Mouse (Mus musculus) liver, embryonic 11.5 days (tissue): ENCODE results near the gene Vps18. TPM values are rescaled to one million over a fixed set of nuclear protein-coding genes. Genes with fewer than 3 reads are reported as not detected.
A peak's percentile ranks its signal among the peaks of the same experiment; 100 is the strongest.

Experiments used
- ATAC-seq: fragments of 200-750 bp; cut with Nextera tagmentation; replicated peaks from 2 replicates; pipeline ENCODE4 v1.8.0; 2017; ENCODE audit warnings: moderate number of reproducible peaks, mild to moderate bottlenecking, moderate TSS enrichment, moderate library complexity; ENCODE audit not compliant: low FRiP score
- DNase-seq: peaks from one replicate; pipeline ENCODE4 v3.0.0-alpha.2; 2017; ENCODE audit warnings: low spot score
- H3K27ac ChIP-seq: fragments of 300-500 bp; sonication (generic); 2 replicates; pipeline ENCODE4 v1.5.1; 2014; ENCODE audit warnings: mild to moderate bottlenecking, low read depth, low read length, control low read depth
- H3K27me3 ChIP-seq: fragments of 300-500 bp; sonication (generic); replicated peaks from 2 replicates; pipeline ENCODE4 v1.6.1; 2014; ENCODE audit warnings: low read length, mixed read lengths; ENCODE audit not compliant: control insufficient read depth, insufficient read depth
- H3K36me3 ChIP-seq: fragments of 300-500 bp; sonication (generic); 2 replicates; pipeline ENCODE4 v1.6.1; 2014; ENCODE audit warnings: mild to moderate bottlenecking, low read length, moderate library complexity, mixed read lengths; ENCODE audit not compliant: control insufficient read depth, insufficient read depth
- H3K4me1 ChIP-seq: fragments of 300-500 bp; sonication (generic); replicated peaks from 2 replicates; pipeline ENCODE4 v1.6.1; 2014; ENCODE audit warnings: low read length, mixed read lengths; ENCODE audit not compliant: control insufficient read depth, insufficient read depth
- H3K4me2 ChIP-seq: fragments of 300-500 bp; sonication (generic); 2 replicates; pipeline ENCODE4 v1.6.1; 2014; ENCODE audit warnings: mild to moderate bottlenecking, control low read depth, moderate library complexity
- H3K4me3 ChIP-seq: fragments of 300-500 bp; sonication (generic); 2 replicates; pipeline ENCODE4 v1.5.1; 2014; ENCODE audit warnings: low read depth, low read length, control low read depth
- H3K9ac ChIP-seq: fragments of 300-500 bp; sonication (generic); 2 replicates; pipeline ENCODE4 v1.6.1; 2014; ENCODE audit warnings: low read depth, low read length, control low read depth
- H3K9me3 ChIP-seq: fragments of 300-500 bp; sonication (generic); 2 replicates; pipeline ENCODE4 v1.6.1; 2016; ENCODE audit warnings: low read length, inconsistent platforms, mixed read lengths; ENCODE audit not compliant: control insufficient read depth
- WGBS: fragments of 180-500 bp; shearing (Covaris S2); extraction: QIAGEN DNeasy Blood & Tissue Kit; methylation state at CpG from one replicate; pipeline ENCODE4 v1.1.7; 2014; 5-methylcytosine and 5-hydroxymethylcytosine counted together
- polyA plus RNA-seq: library from polyadenylated mRNA; unstranded; fragments of >200 nt; fragmentation: Nextera tagmentation; extraction: Ambion mirVana; gene quantifications from 2 replicates; pipeline ENCODE4 v1.2.1, GENCODE M21; 2014

Vps18 gene
- polyA plus RNA-seq, 1 experiment from 2014 or later = 14.0 TPM

DNA sequence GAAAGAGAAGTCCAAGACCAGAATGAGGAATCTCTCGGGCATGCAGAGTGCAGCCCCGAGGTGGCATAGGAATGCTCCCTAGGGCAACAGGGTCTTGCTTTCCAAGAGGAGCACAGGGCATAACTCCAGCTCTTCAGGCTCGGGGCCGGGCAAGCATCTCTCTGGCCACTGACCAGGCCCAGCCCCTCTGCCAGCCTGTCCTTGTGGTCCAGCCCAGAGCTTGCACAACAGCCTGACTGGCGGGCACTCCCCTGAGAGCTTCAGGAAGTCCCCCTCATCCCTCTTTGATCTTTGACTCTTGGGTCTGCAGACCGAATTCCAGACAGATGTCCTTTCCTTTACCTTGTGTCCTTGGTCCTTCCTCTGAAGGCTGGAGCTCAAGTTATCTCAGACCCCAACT is 14.3 kb downstream of the Vps18 start:
- Histone ChIP-seq H3K36me3 (0 out of 2 replicates have a peak, but pooled peaks cover 2% of the 10 kb centered on the region), H3K4me1 (peaks cover 55% of the 10 kb centered on the region), H3K4me2 (no peak overlapping the region), H3K9ac (no peak overlapping the region), H3K27ac (no peak overlapping the region), H3K4me3 (no peak overlapping the region), H3K27me3 (no peaks in the 10 kb centered on the region), H3K9me3 (no peaks in the 10 kb centered on the region)
- ATAC-seq (no peak), DNase-seq (no peak)
- 63% methylated on average over 6 of the region's 6 CpGs for WGBS

DNA sequence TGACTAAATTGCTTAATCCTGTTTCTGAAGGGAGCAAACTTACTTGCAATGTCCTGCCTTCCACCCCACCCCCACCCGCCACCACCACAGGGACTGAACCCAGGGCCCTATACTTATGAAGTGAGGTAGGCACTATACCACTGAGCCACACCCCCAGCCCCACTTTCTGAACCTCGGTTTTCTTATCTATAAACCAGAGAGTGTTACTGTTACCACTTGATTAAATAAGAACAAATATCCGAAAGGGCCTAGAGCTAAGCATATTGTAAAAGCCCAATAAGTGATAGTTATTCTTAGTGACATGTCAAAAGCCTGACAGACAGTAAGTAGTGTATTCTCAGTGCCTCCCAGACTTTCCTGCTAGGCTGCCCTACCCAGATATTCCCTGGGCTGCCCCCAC is 15.9 kb downstream of the Vps18 start:
- WGBS = 27% methylated on average over 3 of the region's 3 CpGs
- H3K27me3 ChIP-seq = no peaks in the 10 kb centered on the region
- H3K36me3 ChIP-seq = 0 out of 2 replicates have a peak, but pooled peaks cover 2% of the 10 kb centered on the region
- DNase-seq = no peak
- no peaks in the 10 kb centered on the region for H3K9me3 ChIP-seq
- H3K9ac ChIP-seq = no peak overlapping the region
- H3K4me3 ChIP-seq = no peak overlapping the region
- ATAC-seq = peak; percentile 68
- peak overlapping the region; percentile 38 for H3K4me2 ChIP-seq
- H3K27ac ChIP-seq = peak overlapping the region; percentile 90
- H3K4me1 ChIP-seq = peaks cover 50% of the 10 kb centered on the region

DNA sequence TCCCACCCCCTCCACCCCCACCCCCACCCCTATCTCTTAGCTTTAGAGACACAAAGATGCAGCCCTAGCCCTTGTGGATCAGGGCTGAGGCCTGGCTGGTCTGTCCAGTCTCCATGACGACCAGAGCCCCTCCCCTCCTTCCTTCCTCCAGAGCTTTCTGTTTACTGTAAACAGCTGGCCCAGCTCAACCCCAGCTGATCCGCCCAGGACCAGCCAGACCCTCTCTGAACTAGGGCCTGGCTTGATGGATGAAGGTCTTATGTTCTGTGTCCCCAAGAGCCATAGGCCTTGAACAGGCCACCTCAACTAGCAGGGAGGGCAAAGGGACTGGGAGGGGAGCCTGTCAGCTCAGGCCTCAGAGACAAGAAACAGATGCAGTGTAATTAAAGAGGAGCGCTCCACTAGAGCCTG is 16.3 kb downstream of the Vps18 start:
- H3K9me3 ChIP-seq = no peaks in the 10 kb centered on the region
- H3K27ac ChIP-seq = peak overlapping the region; percentile 90
- 27% methylated on average over 3 of the region's 3 CpGs for WGBS
- H3K4me3 ChIP-seq = no peak overlapping the region
- peak; percentile 64 for DNase-seq
- H3K4me1 ChIP-seq = peaks cover 46% of the 10 kb centered on the region
- peak; percentile 67 for ATAC-seq
- peak overlapping the region; percentile 38 for H3K4me2 ChIP-seq
- peak overlapping the region; percentile 35 for H3K9ac ChIP-seq
- H3K27me3 ChIP-seq = no peaks in the 10 kb centered on the region
- H3K36me3 ChIP-seq = no peaks in the 10 kb centered on the region

DNA sequence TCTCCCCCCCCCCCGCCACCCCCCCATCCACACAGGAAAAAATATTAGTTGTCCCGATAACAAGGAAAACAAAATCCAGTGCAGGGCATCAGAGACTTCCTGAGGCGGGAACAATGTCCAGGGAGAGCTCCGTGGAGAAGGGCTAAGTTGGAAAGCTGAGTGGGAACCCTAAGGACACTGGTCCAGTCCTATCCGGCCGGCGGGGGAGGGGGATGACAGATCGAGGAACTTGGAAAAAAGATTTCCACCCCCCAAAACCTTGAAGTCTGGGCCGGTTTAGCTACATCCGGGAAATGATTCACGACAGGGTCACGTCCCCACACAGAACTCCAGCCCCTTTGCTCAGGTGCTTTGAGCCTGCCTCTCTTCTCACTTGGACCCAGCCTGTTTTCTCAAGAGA is 23.0 kb downstream of the Vps18 start:
- Histone ChIP-seq H3K4me3 (no peak overlapping the region), H3K4me1 (peaks cover 8% of the 10 kb centered on the region), H3K4me2 (no peak overlapping the region), H3K27ac (no peak overlapping the region), H3K9ac (no peak overlapping the region), H3K27me3 (no peaks in the 10 kb centered on the region; the same call in 1 of the 2 replicates), H3K36me3 (no peaks in the 10 kb centered on the region), H3K9me3 (no peaks in the 10 kb centered on the region)
- 45% methylated on average over 12 of the region's 12 CpGs for WGBS
- no peak for DNase-seq
- ATAC-seq = peak; percentile 28; the same call in 1 of the 2 replicates

DNA sequence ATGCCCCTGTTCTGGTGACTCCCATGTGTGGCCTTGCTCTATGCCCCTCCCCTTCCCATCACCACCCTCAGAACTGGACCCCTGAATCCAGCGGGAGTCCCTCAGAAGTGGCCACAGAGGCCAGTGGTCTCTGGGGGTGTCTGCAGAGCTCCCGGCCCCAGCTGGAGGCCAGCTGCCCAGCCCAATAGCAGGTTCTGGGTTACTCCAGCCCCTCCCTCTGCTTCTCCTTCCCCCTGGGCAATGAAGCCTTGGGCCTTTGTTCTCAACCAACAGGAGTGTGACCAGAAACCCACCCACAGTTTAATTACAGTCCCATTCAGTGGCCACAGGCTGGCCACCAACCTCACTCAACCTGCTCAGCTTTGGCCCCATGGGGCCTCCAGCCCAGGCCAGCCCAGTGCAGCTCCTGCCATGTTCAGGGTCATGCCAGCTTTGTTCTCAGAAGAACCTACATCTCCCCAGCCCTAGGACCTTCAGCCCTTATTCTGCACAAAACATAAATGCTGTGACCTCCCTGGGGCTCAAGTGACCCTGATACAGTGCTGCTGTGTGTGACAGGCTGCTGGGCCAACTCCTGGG is 23.9 kb downstream of the Vps18 start:
- Histone ChIP-seq H3K9ac (no peak overlapping the region), H3K27me3 (no peaks in the 10 kb centered on the region; the same call in 1 of the 2 replicates), H3K36me3 (no peaks in the 10 kb centered on the region), H3K4me3 (no peak overlapping the region), H3K27ac (peak overlapping the region; percentile 43), H3K4me1 (peaks cover 8% of the 10 kb centered on the region), H3K9me3 (no peaks in the 10 kb centered on the region), H3K4me2 (no peak overlapping the region)
- no peak for DNase-seq
- no peak for ATAC-seq
- 86% methylated on average over 2 of the region's 2 CpGs for WGBS

DNA sequence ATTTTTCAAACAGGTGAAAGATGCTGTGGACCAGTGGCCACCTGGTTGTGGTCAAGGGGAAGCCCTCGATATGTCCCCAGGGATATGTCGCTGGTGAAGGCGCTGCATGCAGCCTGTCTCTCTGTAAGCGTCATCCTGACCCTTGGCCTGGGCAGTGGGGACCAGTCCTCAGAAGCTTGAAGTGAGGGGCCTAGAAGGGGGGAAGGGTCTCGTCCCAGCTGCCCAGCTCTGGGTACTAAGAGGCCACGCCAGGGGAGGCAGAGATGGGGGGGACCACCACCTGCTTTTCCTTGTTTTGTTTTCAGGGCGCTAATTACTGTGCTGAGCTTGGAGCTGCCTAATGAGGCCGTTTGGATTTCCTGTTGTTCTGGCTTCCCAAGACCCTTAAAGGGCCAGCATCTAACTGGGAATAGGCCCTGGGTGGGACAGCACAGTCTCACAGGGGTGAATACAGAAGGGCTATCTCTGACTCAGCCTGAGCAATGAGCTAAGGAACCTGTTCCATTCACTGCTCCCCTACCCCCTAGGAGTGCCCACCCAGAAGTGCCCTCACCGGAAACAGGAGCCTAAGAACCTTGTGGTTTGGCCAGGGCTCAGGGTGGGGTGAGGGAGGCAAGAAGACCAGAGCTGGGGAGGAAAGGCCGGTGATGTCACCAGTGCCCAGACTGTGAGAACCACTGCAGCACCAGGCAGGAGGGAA is 25.4 kb downstream of the Vps18 start:
- H3K27ac ChIP-seq = no peak overlapping the region
- 36% methylated on average over 10 of the region's 10 CpGs for WGBS
- no peak overlapping the region for H3K4me2 ChIP-seq
- no peak overlapping the region for H3K4me3 ChIP-seq
- H3K36me3 ChIP-seq = no peaks in the 10 kb centered on the region
- H3K9ac ChIP-seq = no peak overlapping the region
- H3K4me1 ChIP-seq = peaks cover 17% of the 10 kb centered on the region
- H3K9me3 ChIP-seq = no peaks in the 10 kb centered on the region
- H3K27me3 ChIP-seq = no peaks in the 10 kb centered on the region; the same call in 1 of the 2 replicates
- no peak for ATAC-seq
- DNase-seq = no peak

DNA sequence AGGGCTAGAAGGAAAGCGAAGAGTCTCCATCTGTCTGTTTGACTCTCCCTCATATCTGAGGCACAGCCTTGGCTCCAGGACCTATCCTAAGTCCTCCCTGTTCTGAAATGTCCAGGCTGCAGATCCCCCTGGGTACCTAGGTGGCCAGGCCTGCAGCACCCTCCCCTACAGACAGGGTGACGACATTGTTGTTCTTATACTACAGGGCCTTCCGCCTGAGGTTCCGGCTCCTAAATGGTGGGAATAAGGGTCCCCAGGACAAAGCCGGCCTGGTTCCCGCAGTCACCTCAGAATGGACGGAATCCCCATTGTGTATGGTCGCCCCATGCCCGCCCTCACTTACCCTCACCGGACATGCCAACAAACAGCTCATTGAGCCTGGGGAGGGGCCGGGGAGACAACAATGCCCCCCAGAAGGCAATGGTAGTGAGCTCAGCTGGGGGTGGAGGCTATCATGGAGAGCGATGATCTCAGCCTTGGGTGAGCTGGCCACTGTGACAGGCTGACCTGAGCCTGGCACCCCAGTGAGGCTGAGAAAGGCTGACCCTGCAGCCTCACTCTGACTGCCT is 26.3 kb downstream of the Vps18 start:
- no peak for DNase-seq
- Histone ChIP-seq H3K9me3 (no peaks in the 10 kb centered on the region), H3K4me1 (peaks cover 19% of the 10 kb centered on the region), H3K9ac (no peak overlapping the region), H3K27me3 (no peaks in the 10 kb centered on the region; the same call in 1 of the 2 replicates), H3K4me2 (no peak overlapping the region), H3K27ac (no peak overlapping the region), H3K36me3 (no peaks in the 10 kb centered on the region), H3K4me3 (no peak overlapping the region)
- 78% methylated on average over 12 of the region's 12 CpGs for WGBS
- no peak for ATAC-seq

DNA sequence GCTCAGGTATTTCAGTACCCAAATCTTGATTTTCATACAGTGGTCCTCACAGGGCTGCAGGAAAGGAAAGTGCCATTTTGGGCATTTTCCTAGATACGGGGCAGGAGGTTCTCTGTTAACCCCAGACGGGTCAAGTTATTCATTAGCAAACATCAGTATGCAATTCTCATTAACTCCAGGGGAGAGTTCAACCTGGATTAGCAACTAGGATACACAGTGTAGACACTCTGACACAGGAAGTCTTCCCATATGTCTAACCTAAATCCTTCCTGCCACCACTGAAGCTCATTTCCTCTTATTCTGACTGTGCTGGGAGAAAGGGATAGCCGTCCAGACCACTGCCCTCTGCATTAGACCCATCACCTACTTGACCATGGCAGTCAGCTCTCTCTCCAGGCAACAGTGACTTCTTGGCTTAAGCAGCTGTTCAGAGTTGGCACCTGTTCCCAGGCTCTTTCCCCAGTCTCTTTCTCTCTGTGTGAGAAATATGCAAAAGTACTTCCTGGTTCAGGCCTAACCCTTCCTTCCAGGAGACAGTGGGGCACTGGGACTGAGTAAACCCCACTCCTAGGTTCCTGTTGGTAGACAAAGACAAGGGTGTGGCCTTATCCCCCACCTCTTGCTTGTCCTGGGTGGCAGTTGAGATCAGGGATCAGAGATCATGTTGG is 29.6 kb downstream of the Vps18 start:
- WGBS = 75% methylated on average over 3 of the region's 3 CpGs
- Histone ChIP-seq H3K4me2 (no peak overlapping the region), H3K27me3 (peaks cover 26% of the 10 kb centered on the region), H3K36me3 (no peaks in the 10 kb centered on the region), H3K27ac (no peak overlapping the region), H3K4me3 (no peak overlapping the region), H3K9ac (no peak overlapping the region), H3K4me1 (peaks cover 45% of the 10 kb centered on the region), H3K9me3 (no peaks in the 10 kb centered on the region)
- DNase-seq = no peak
- ATAC-seq = no peak
